Mouse (Mus musculus): ENCODE data around the gene Plch2. TPM values are rescaled to one million over a fixed set of nuclear protein-coding genes. Genes with fewer than 3 reads are reported as not detected.

The Plch2 gene
- total RNA-seq, 2 experiments from 2014 or later = 0.33 to 0.35 TPM

DNA sequence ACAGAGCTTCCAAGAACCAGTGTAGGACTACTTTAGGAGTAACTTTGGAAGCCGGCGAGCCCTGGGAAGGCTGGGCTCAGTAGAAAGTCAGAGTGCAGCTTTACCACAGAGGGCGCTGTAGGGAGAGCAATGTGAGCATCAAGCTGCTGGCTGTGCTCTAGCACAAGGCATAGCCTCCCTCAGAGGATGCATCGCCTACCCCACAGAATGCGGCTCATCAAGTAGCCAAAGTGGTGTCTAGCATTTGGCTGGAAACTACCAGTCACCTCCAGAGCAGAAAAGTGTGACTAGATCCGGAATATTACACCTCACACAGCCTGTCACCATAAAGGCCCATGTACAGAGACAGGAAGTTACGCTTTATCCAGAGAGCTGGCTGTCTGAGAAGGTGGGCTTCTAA, 120.8 kb downstream of the Plch2 start:
- DNase-seq (ENCODE audit: low spot score in 2 of 2) = no peak

DNA sequence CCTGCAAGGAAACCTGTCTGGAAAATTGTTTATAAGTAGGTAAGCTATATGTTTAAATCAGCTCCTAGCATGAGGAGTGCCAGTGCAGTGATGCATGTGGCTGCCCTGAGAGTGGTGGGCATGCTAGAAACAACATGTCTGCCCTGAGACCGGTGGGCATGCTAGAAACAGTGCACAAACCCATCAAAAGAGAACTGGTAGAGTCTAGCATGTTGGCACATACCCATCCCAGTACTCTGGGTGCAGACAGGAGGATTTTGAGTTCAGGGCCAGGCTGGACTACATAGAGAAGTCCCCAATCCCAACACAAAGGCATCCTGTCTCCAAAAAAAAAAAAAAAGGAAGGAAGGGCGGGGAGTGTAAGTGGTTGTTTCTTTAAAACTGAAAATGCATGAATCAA, 121.8 kb downstream of the Plch2 start:
- DNase-seq (ENCODE audit: low spot score in 2 of 2) = no peak

DNA sequence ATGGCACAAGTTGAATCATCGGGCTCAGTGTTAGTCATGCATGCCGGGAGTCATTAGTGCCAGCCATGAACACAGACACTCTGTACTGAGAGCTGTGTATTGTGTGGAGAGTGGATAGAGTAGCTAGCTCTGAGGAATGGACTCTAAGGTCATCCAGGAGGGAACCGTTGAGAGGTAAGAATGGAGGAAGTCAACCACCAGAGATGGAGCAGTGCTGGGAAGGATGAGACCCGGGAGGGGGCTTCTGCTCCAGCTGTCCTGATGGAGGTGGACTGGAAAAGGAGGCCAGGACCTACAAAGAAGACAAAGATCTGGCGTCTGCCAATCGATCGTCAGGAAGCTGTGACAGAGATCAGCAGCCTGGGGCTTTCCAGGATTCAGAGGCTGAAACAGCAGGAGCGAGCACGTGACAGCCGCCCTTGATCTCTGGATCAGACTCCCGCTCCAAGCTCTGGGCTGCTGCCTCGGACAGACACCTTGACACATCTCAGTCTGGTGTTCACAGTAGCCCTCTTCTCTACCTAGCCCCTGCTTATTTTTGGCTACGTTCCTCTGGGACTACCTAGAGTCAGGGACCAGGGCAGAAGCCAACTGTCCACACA, 123.2 kb downstream of the Plch2 start:
- DNase-seq (ENCODE audit: low spot score in 2 of 2) = no peak

Other genes starting within 250 kb of the Plch2 start
- under 1 TPM in 1 of 2 experiments, not detected in 1; 0.20 TPM for gene Ttc34, start 219.3 kb downstream of the Plch2 start, total RNA-seq (2021)
- gene Mmel1, start 187.2 kb downstream of the Plch2 start, total RNA-seq (2021) = 1 to 10 TPM in 1 of 2 experiments, under 1 TPM in 1; 0.19 to 3.8 TPM
- 100 to 1,000 TPM in 1 of 2 experiments, 10 to 100 TPM in 1; 15.5 to 104 TPM for gene Fam213b, start 157.6 kb downstream of the Plch2 start, total RNA-seq (2021)
- gene Tnfrsf14, start 128.2 kb downstream of the Plch2 start, total RNA-seq (2021) = 1 to 10 TPM; 6.4 to 8.4 TPM
- not detected for gene Hes5, start 95.9 kb downstream of the Plch2 start, total RNA-seq (2021)
- gene Pank4, start 92.7 kb downstream of the Plch2 start, total RNA-seq (2021) = 10 to 100 TPM; 28.3 to 31.9 TPM
- gene Pex10, start 10.2 kb upstream of the Plch2 start, total RNA-seq (2021) = 10 to 100 TPM; 18.2 to 20.3 TPM
- 100 to 1,000 TPM in 1 of 2 experiments, 10 to 100 TPM in 1; 95.4 to 109 TPM for gene Rer1, start 29.6 kb upstream of the Plch2 start, total RNA-seq (2021)
- 1 to 10 TPM; 6.6 to 9.8 TPM for gene Morn1, start 29.8 kb upstream of the Plch2 start, total RNA-seq (2021)
- 10 to 100 TPM; 47.5 to 60.6 TPM for gene Ski, start 165.8 kb upstream of the Plch2 start, total RNA-seq (2021)
- gene Faap20, start 193.0 kb upstream of the Plch2 start, total RNA-seq (2021) = 10 to 100 TPM; 46.6 to 54.5 TPM

Data from adrenal gland, adult 18-20 months (tissue).